Mouse (Mus musculus): ENCODE results near the gene Acss1. TPM values are rescaled to one million over a fixed set of nuclear protein-coding genes. Genes with fewer than 3 reads are reported as not detected.

Acss1 gene
- 10 to 100 TPM; 39.3 to 62.9 TPM for polyA plus RNA-seq (2017; shearing (Covaris generic))

GRCm38 (mm10) chr2:150667820-150668766, at the start of gene Acss1:
Acss1 (minus strand) TSS chr2:150668500.

GRCm38 (mm10) chr2:150689223-150689800, 21.0 kb upstream of the Acss1 start, which contains the start of gene Vsx1:
Vsx1 (minus strand) TSS chr2:150689360.

GRCm38 (mm10) chr2:150608087-150608799, 60.1 kb downstream of the Acss1 start, which contains the start of gene Apmap:
Apmap (minus strand) TSS chr2:150608567.

GRCm38 (mm10) chr2:150569847-150570590, 98.3 kb downstream of the Acss1 start, which contains the start of gene Cst7:
Cst7 (plus strand) TSS chr2:150570415.

Other genes with a start within 250 kb of the Acss1 start
- 1 to 10 TPM; 8.5 to 8.9 TPM for gene Zfp442, start 217.0 kb downstream of the Acss1 start, polyA plus RNA-seq (2017; shearing (Covaris generic))
- gene Zfp345, start 183.4 kb downstream of the Acss1 start, polyA plus RNA-seq (2017; shearing (Covaris generic)) = 1 to 10 TPM in 1 of 2 experiments, under 1 TPM in 1; 0.93 to 3.2 TPM
- gene Cst7, start 98.1 kb downstream of the Acss1 start, polyA plus RNA-seq (2017; shearing (Covaris generic)) = 100 to 1,000 TPM; 197 to 344 TPM
- 10 to 100 TPM; 31.6 to 42.6 TPM for gene Apmap, start 59.9 kb downstream of the Acss1 start, polyA plus RNA-seq (2017; shearing (Covaris generic))
- gene Vsx1, start 20.9 kb upstream of the Acss1 start, polyA plus RNA-seq (2017; shearing (Covaris generic)) = 1 to 10 TPM in 1 of 2 experiments, under 1 TPM in 1; 0.08 to 1.5 TPM
- gene Entpd6, start 80.5 kb upstream of the Acss1 start, polyA plus RNA-seq (2017; shearing (Covaris generic)) = 10 to 100 TPM; 51.7 to 64.3 TPM
- gene Pygb, start 118.2 kb upstream of the Acss1 start, polyA plus RNA-seq (2017; shearing (Covaris generic)) = 10 to 100 TPM; 77.6 to 82.9 TPM
- 10 to 100 TPM; 70.2 to 77.3 TPM for gene Abhd12, start 236.2 kb upstream of the Acss1 start, polyA plus RNA-seq (2017; shearing (Covaris generic))
- 1 to 10 TPM; 3.5 to 7.1 TPM for gene Gins1, start 236.9 kb upstream of the Acss1 start, polyA plus RNA-seq (2017; shearing (Covaris generic))

Measured in inflammation-experienced regulatory T-cells (primary cell).